Mouse (Mus musculus) MEL (cell line): Measurements from ENCODE around the gene Lmo2. TPM values are rescaled to one million over a fixed set of nuclear protein-coding genes. Genes with fewer than 3 reads are reported as not detected.

Experiments
- DNase-seq: peaks from one replicate; pipeline ENCODE4 v3.0.0; 2011; ENCODE audit warnings: low read depth, low spot score
- H3K27ac ChIP-seq: 2 replicates; pipeline ENCODE4 v1.5.1; 2012; ENCODE audit warnings: low read depth, mild to moderate bottlenecking, control low read depth, low read length, moderate library complexity; ENCODE audit not compliant: control insufficient read depth
- H3K27me3 ChIP-seq, 2 experiments: fragments of 150-350 bp in 1 of 2; sonication (generic) in 1 of 2; 2 replicates each; pipeline ENCODE4 v1.6.1; 2012; ENCODE audit warnings: low read length in 2 of 2, mild to moderate bottlenecking in 2 of 2, improper control_type of control experiment in 1 of 2, moderate library complexity in 1 of 2; ENCODE audit not compliant: insufficient read depth in 2 of 2, control insufficient read depth in 1 of 2
- H3K36me3 ChIP-seq, 2 experiments: 2 replicates each; pipeline ENCODE4 v1.6.1; 2012 to 2014; ENCODE audit warnings: low read length in 2 of 2, improper control_type of control experiment in 1 of 2, inconsistent platforms in 1 of 2, mild to moderate bottlenecking in 1 of 2; ENCODE audit not compliant: insufficient read depth in 2 of 2, control insufficient read depth in 1 of 2
- H3K4me1 ChIP-seq, 2 experiments: fragments of 150-350 bp in 1 of 2; sonication (generic) in 1 of 2; 2 replicates each; pipeline ENCODE4 v1.6.1; 2012; ENCODE audit warnings: low read length in 2 of 2, improper control_type of control experiment in 1 of 2, mild to moderate bottlenecking in 1 of 2; ENCODE audit not compliant: insufficient read depth in 2 of 2, control insufficient read depth in 1 of 2
- H3K4me3 ChIP-seq, 2 experiments: fragments of 150-350 bp in 1 of 2; sonication (generic) in 1 of 2; 2 replicates each; pipeline ENCODE4 v1.5.1; 2012; ENCODE audit warnings: low read depth in 2 of 2, low read length in 2 of 2, mild to moderate bottlenecking in 2 of 2, moderate library complexity in 2 of 2, control low read depth in 1 of 2, improper control_type of control experiment in 1 of 2; ENCODE audit not compliant: control insufficient read depth in 1 of 2, insufficient read depth in 1 of 2
- H3K79me2 ChIP-seq: 2 replicates; pipeline ENCODE4 v1.6.1; 2012; ENCODE audit warnings: mild to moderate bottlenecking, low read length, moderate library complexity; ENCODE audit not compliant: control insufficient read depth, poor library complexity, insufficient read depth
- H3K9ac ChIP-seq: 2 replicates; pipeline ENCODE4 v1.6.1; 2012; ENCODE audit warnings: low read depth, mild to moderate bottlenecking, control low read depth, low read length, moderate library complexity; ENCODE audit not compliant: control insufficient read depth, poor library complexity, severe bottlenecking
- H3K9me3 ChIP-seq: fragments of 150-350 bp; sonication (generic); replicated peaks from 2 replicates; pipeline ENCODE4 v1.6.1; 2012; ENCODE audit warnings: mild to moderate bottlenecking, low read length, improper control_type of control experiment, moderate library complexity; ENCODE audit not compliant: insufficient read depth
- BHLHE40 ChIP-seq: IDR thresholded peaks from 2 replicates; pipeline ENCODE4 v1.6.1; 2012; ENCODE audit warnings: low read depth, mild to moderate bottlenecking, inconsistent platforms, low read length, improper control_type of control experiment, borderline replicate concordance
- CHD1 ChIP-seq: IDR thresholded peaks from 2 replicates; pipeline ENCODE4 v1.6.1; 2012; ENCODE audit warnings: low read depth, mild to moderate bottlenecking, inconsistent platforms, low read length, improper control_type of control experiment
- CHD2 ChIP-seq: IDR thresholded peaks from 2 replicates; pipeline ENCODE4 v1.6.1; 2011; ENCODE audit warnings: low read length, improper control_type of control experiment
- CTCF ChIP-seq, 3 experiments: IDR thresholded peaks in 2 of 3; conservative IDR thresholded peaks in 1 of 3; 2 replicates each; pipeline ENCODE4 v1.5.1; 2011 to 2012; ENCODE audit warnings: low read length in 3 of 3, low read depth in 2 of 3, mild to moderate bottlenecking in 2 of 3, improper control_type of control experiment in 1 of 3, inconsistent platforms in 1 of 3, mixed read lengths in 1 of 3, moderate library complexity in 1 of 3; ENCODE audit not compliant: control insufficient read depth in 1 of 3, insufficient read depth in 1 of 3, poor library complexity in 1 of 3, severe bottlenecking in 1 of 3
- E2F4 ChIP-seq: IDR thresholded peaks from 2 replicates; pipeline ENCODE4 v1.6.1; 2011; ENCODE audit warnings: low read depth, low read length, improper control_type of control experiment, borderline replicate concordance
- ELF1 ChIP-seq: IDR thresholded peaks from 2 replicates; pipeline ENCODE4 v1.6.1; 2014; ENCODE audit warnings: low read depth, mild to moderate bottlenecking, inconsistent platforms, low read length, improper control_type of control experiment, moderate library complexity
- EP300 ChIP-seq, 2 experiments: IDR thresholded peaks; 2 replicates each; pipeline ENCODE4 v1.6.1; 2011; ENCODE audit warnings: improper control_type of control experiment in 2 of 2, low read length in 2 of 2, low read depth in 1 of 2, mild to moderate bottlenecking in 1 of 2
- ETS1 ChIP-seq: IDR thresholded peaks from 2 replicates; pipeline ENCODE4 v1.6.1; 2012; ENCODE audit warnings: low read depth, mild to moderate bottlenecking, inconsistent platforms, low read length, improper control_type of control experiment, moderate library complexity
- GABPA ChIP-seq: IDR thresholded peaks from 2 replicates; pipeline ENCODE4 v1.6.1; 2012; ENCODE audit warnings: low read depth, mild to moderate bottlenecking, inconsistent platforms, low read length, improper control_type of control experiment, moderate library complexity
- GATA1 ChIP-seq: IDR thresholded peaks from 2 replicates; pipeline ENCODE4 v1.6.1; 2011; ENCODE audit warnings: low read depth, low read length, improper control_type of control experiment
- HCFC1 ChIP-seq: IDR thresholded peaks from 2 replicates; pipeline ENCODE4 v1.6.1; 2012; ENCODE audit warnings: low read depth, mild to moderate bottlenecking, inconsistent platforms, low read length, improper control_type of control experiment, moderate library complexity
- JUND ChIP-seq: IDR thresholded peaks from 2 replicates; pipeline ENCODE4 v1.6.1; 2011; ENCODE audit warnings: low read depth, mild to moderate bottlenecking, improper control_type of control experiment, low read length
- KAT2A ChIP-seq: conservative IDR thresholded peaks from 2 replicates; pipeline ENCODE4 v1.6.1; 2012; ENCODE audit warnings: low read depth, low read length, improper control_type of control experiment, inconsistent platforms
- MAFK ChIP-seq: IDR thresholded peaks from 2 replicates; pipeline ENCODE4 v1.6.1; 2011; ENCODE audit warnings: low read depth, mild to moderate bottlenecking, low read length, improper control_type of control experiment, borderline replicate concordance
- MAX ChIP-seq: IDR thresholded peaks from 2 replicates; pipeline ENCODE4 v1.6.1; 2011; ENCODE audit warnings: low read length, improper control_type of control experiment
- MAZ ChIP-seq: IDR thresholded peaks from 2 replicates; pipeline ENCODE4 v1.6.1; 2012; ENCODE audit warnings: low read depth, mild to moderate bottlenecking, inconsistent platforms, low read length, improper control_type of control experiment
- MEF2A ChIP-seq: IDR thresholded peaks from 2 replicates; pipeline ENCODE4 v1.6.1; 2014; ENCODE audit warnings: low read depth, mild to moderate bottlenecking, inconsistent platforms, low read length, improper control_type of control experiment; ENCODE audit not compliant: poor library complexity, insufficient replicate concordance, severe bottlenecking; ENCODE audit errors: extremely low read depth
- MYB ChIP-seq: IDR thresholded peaks from 2 replicates; pipeline ENCODE4 v1.6.1; 2011; ENCODE audit warnings: mild to moderate bottlenecking, low read depth, low read length, improper control_type of control experiment
- MYC ChIP-seq: IDR thresholded peaks from 2 replicates; pipeline ENCODE4 v1.6.1; 2011; ENCODE audit warnings: low read depth, mild to moderate bottlenecking, low read length, improper control_type of control experiment, moderate library complexity
- NELFE ChIP-seq: IDR thresholded peaks from 2 replicates; pipeline ENCODE4 v1.6.1; 2011; ENCODE audit warnings: low read depth, low read length, improper control_type of control experiment
- NRF1 ChIP-seq: IDR thresholded peaks from 2 replicates; pipeline ENCODE4 v1.6.1; 2014; ENCODE audit warnings: low read depth, mild to moderate bottlenecking, inconsistent platforms, low read length, improper control_type of control experiment, moderate library complexity; ENCODE audit not compliant: poor library complexity, insufficient read depth, severe bottlenecking
- POLR2A ChIP-seq, 2 experiments: IDR thresholded peaks; 2 replicates each; pipeline ENCODE4 v1.6.1; 2011 to 2012; ENCODE audit warnings: low read length in 2 of 2, mild to moderate bottlenecking in 2 of 2, control low read depth in 1 of 2, improper control_type of control experiment in 1 of 2, low read depth in 1 of 2, moderate library complexity in 1 of 2; ENCODE audit not compliant: control insufficient read depth in 1 of 2, insufficient read depth in 1 of 2, poor library complexity in 1 of 2
- POLR2AphosphoS2 ChIP-seq: IDR thresholded peaks from 2 replicates; pipeline ENCODE4 v1.6.1; 2011; ENCODE audit warnings: low read length, improper control_type of control experiment
- POLR2AphosphoS5 ChIP-seq: IDR thresholded peaks from 2 replicates; pipeline ENCODE4 v1.6.1; 2012; ENCODE audit warnings: low read depth, borderline replicate concordance, mild to moderate bottlenecking, inconsistent platforms, low read length, moderate library complexity, mixed read lengths
- RAD21 ChIP-seq: IDR thresholded peaks from 2 replicates; pipeline ENCODE4 v1.6.1; 2011; ENCODE audit warnings: mild to moderate bottlenecking, low read depth, low read length, improper control_type of control experiment
- RCOR1 ChIP-seq: IDR thresholded peaks from 2 replicates; pipeline ENCODE4 v1.6.1; 2012; ENCODE audit warnings: low read depth, mild to moderate bottlenecking, inconsistent platforms, low read length, improper control_type of control experiment
- SIN3A ChIP-seq: IDR thresholded peaks from 2 replicates; pipeline ENCODE4 v1.6.1; 2012; ENCODE audit warnings: low read length, improper control_type of control experiment, inconsistent platforms
- SMC3 ChIP-seq: IDR thresholded peaks from 2 replicates; pipeline ENCODE4 v1.6.1; 2011; ENCODE audit warnings: low read depth, low read length, improper control_type of control experiment
- TAL1 ChIP-seq: IDR thresholded peaks from 2 replicates; pipeline ENCODE4 v1.6.1; 2012; ENCODE audit warnings: mild to moderate bottlenecking, inconsistent platforms, low read length, moderate library complexity, mixed read lengths
- TBP ChIP-seq: IDR thresholded peaks from 2 replicates; pipeline ENCODE4 v1.8.0; 2011; ENCODE audit warnings: low read depth, low read length, improper control_type of control experiment
- TCF12 ChIP-seq: IDR thresholded peaks from 2 replicates; pipeline ENCODE4 v1.6.1; 2014; ENCODE audit warnings: low read depth, mild to moderate bottlenecking, inconsistent platforms, low read length, improper control_type of control experiment, moderate library complexity
- UBTF ChIP-seq: IDR thresholded peaks from 2 replicates; pipeline ENCODE4 v1.6.1; 2012; ENCODE audit warnings: low read depth, mild to moderate bottlenecking, inconsistent platforms, low read length, improper control_type of control experiment, moderate library complexity, borderline replicate concordance; ENCODE audit not compliant: insufficient read depth
- USF1 ChIP-seq: IDR thresholded peaks from 2 replicates; pipeline ENCODE4 v1.6.1; 2014; ENCODE audit warnings: low read depth, mild to moderate bottlenecking, inconsistent platforms, low read length, improper control_type of control experiment, moderate library complexity
- USF2 ChIP-seq, 2 experiments: IDR thresholded peaks; 2 replicates each; pipeline ENCODE4 v1.6.1; 2011 to 2012; ENCODE audit warnings: improper control_type of control experiment in 2 of 2, low read length in 2 of 2, borderline replicate concordance in 1 of 2, inconsistent platforms in 1 of 2, low read depth in 1 of 2, mild to moderate bottlenecking in 1 of 2; ENCODE audit not compliant: insufficient read depth in 1 of 2
- ZC3H11A ChIP-seq: IDR thresholded peaks from 2 replicates; pipeline ENCODE4 v1.6.1; 2012; ENCODE audit warnings: low read depth, mild to moderate bottlenecking, inconsistent platforms, low read length, improper control_type of control experiment
- ZKSCAN1 ChIP-seq: IDR thresholded peaks from 2 replicates; pipeline ENCODE4 v1.6.1; 2012; ENCODE audit warnings: low read depth, mild to moderate bottlenecking, inconsistent platforms, low read length, improper control_type of control experiment, moderate library complexity
- ZMIZ1 ChIP-seq: IDR thresholded peaks from 2 replicates; pipeline ENCODE4 v1.6.1; 2012; ENCODE audit warnings: low read depth, mild to moderate bottlenecking, inconsistent platforms, low read length, improper control_type of control experiment, moderate library complexity
- ZNF384 ChIP-seq: IDR thresholded peaks from 2 replicates; pipeline ENCODE4 v1.6.1; 2012; ENCODE audit warnings: low read depth, mild to moderate bottlenecking, inconsistent platforms, low read length, improper control_type of control experiment
- polyA plus RNA-seq, 2 experiments: library from polyadenylated mRNA; stranded (reverse) in 1 of 2; unstranded in 1 of 2; fragments of >175 nt in 1 of 2; fragments of >200 nt in 1 of 2; gene quantifications; 2 replicates each; pipeline versions ENCODE4 v1.2.1 to v1.2.4; 2012; ENCODE audit warnings: low replicate concordance in 2 of 2, low read depth in 1 of 2; ENCODE audit not compliant: insufficient read length in 2 of 2, insufficient read depth in 1 of 2, missing spikeins in 1 of 2
- total RNA-seq: library from RNA; depleted of rRNA; stranded (reverse); fragments of 300-350 nt; gene quantifications from 2 replicates; pipeline ENCODE4 v1.2.3, GENCODE M21; 2012

The Lmo2 gene
- total and polyA plus RNA-seq, 3 experiments, result 96.2 to 278 (median 184) TPM

DNA sequence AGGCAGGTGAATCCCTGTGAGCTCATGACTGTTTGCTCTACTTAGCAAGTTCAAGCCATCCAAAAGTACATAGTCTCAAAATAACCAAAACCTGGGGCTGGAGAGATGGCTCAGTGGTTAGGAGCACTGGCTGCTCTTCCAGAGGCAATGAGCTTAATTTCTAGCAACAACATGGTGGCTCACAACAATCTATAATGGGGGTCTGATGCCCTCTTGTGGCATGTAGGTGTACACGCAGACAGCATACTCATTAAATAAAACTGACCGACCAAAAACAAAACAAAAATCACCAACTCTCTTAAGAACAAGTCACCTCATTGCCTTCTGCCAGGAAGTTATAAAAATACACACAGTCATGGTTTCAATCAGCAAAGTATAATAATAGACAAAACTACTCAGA, 43.3 kb downstream of the Lmo2 start:
- Histone ChIP-seq H3K4me1 (0 out of 4 replicates have a peak, but pooled peaks cover 0 to 5% of the 10 kb centered on the region in 2 experiments), H3K9ac (no peak overlapping the region), H3K27me3 (peaks cover 0 to under 1% of the 10 kb centered on the region in 2 experiments; a peak in 2 of 4 replicates), H3K36me3 (peaks cover 0 to 3% of the 10 kb centered on the region in 2 experiments; a peak in 1 of 4 replicates), H3K79me2 (no peaks in the 10 kb centered on the region), H3K4me3 (no peak overlapping the region), H3K27ac (no peak overlapping the region), H3K9me3 (no peaks in the 10 kb centered on the region)
- peak; percentile 84 for DNase-seq
- TF ChIP-seq USF1 (no peak), SIN3A (peak; percentile 67), E2F4 (no peak), ELF1 (no peak), RCOR1 (no peak), NELFE (no peak), MAZ (0 out of 2 replicates have a peak, but pooled peaks have one; percentile 26), MYC (no peak), JUND (0 out of 2 replicates have a peak, but pooled peaks have one; percentile 49), ZMIZ1 (no peak), USF2 (IDR thresholded peaks at IDR 0.05; ENCODE audit: borderline replicate concordance in 1 of 2, insufficient read depth in 1 of 2, low read depth in 1 of 2, low read length in 2 of 2) (no peak), HCFC1 (no peak), ZNF384 (peak; percentile 29; the same call in 1 of the 2 replicates), BHLHE40 (peak; percentile 20; the same call in 1 of the 2 replicates), ZKSCAN1 (no peak), TAL1 (no peak), TCF12 (no peak), MYB (no peak), POLR2A (IDR thresholded peaks at IDR 0.05; ENCODE audit: control insufficient read depth in 1 of 2, insufficient read depth in 1 of 2, low read depth in 1 of 2, low read length in 2 of 2, poor library complexity in 1 of 2) (no peak), POLR2AphosphoS5 (no peak), MAX (no peak), NRF1 (no peak), ETS1 (no peak), GATA1 (no peak), RAD21 (peak; percentile 99), SMC3 (peak; percentile 98), CTCF (IDR thresholded peaks at IDR 0.05 in 2 of 3, conservative IDR thresholded peaks at IDR 0.05 in 1 of 3; ENCODE audit: control insufficient read depth in 1 of 3, insufficient read depth in 1 of 3, low read depth in 2 of 3, low read length in 3 of 3, poor library complexity in 1 of 3, severe bottlenecking in 1 of 3) (peak; percentile 70 to 96 (median 72)), UBTF (no peak), GABPA (no peak), EP300 (IDR thresholded peaks at IDR 0.05; ENCODE audit: low read depth in 1 of 2, low read length in 2 of 2) (no peak), POLR2AphosphoS2 (no peak), CHD1 (no peak), CHD2 (no peak), ZC3H11A (peak; percentile 99), MAFK (no peak), TBP (no peak), KAT2A (no peak), MEF2A (no peak)
